Mouse (Mus musculus) erythroblast, embryonic 14.5 days (primary cell): Measurements from ENCODE around the gene Derl2. TPM values are rescaled to one million over a fixed set of nuclear protein-coding genes. Genes with fewer than 3 reads are reported as not detected.
A peak's percentile ranks its signal among the peaks of the same experiment; 100 is the strongest.

Experiments
- H3K27me3 ChIP-seq: 2 replicates; pipeline ENCODE4 v1.6.1; 2012; ENCODE audit warnings: inconsistent platforms; ENCODE audit not compliant: control insufficient read depth
- H3K36me3 ChIP-seq: 2 replicates; pipeline ENCODE4 v1.6.1; 2012; ENCODE audit warnings: mild to moderate bottlenecking, inconsistent platforms; ENCODE audit not compliant: control insufficient read depth
- H3K4me1 ChIP-seq: 2 replicates; pipeline ENCODE4 v1.6.1; 2012; ENCODE audit warnings: inconsistent platforms; ENCODE audit not compliant: control insufficient read depth
- H3K4me3 ChIP-seq: replicated peaks from 2 replicates; pipeline ENCODE3; 2012; ENCODE audit warnings: moderate library complexity, mild to moderate bottlenecking, inconsistent platforms
- H3K9me3 ChIP-seq: 2 replicates; pipeline ENCODE4 v1.6.1; 2012; ENCODE audit warnings: low read length, inconsistent platforms, mixed read lengths; ENCODE audit not compliant: control insufficient read depth
- GATA1 ChIP-seq: IDR thresholded peaks from 2 replicates; pipeline ENCODE4 v1.6.1; 2012; ENCODE audit warnings: low read length, inconsistent platforms, mixed read lengths
- TAL1 ChIP-seq: IDR thresholded peaks from 3 replicates; pipeline ENCODE4 v1.6.1; 2012; ENCODE audit warnings: low read length, inconsistent platforms, mixed read lengths
- polyA plus RNA-seq: library from polyadenylated mRNA; stranded (reverse); fragments of >175 nt; gene quantifications from 2 replicates; pipeline ENCODE4 v1.2.3, GENCODE M21; 2012

Gene Derl2
- polyA plus RNA-seq, 1 experiment: 3.1 TPM

GRCm38 (mm10) chr11:70970560-70971540, 48.8 kb downstream of the Derl2 start:
- H3K9me3 ChIP-seq: no peaks in the 10 kb centered on the region
- peaks cover 63% of the 10 kb centered on the region for H3K36me3 ChIP-seq
- peaks cover 67% of the 10 kb centered on the region for H3K4me1 ChIP-seq
- no peaks in the 10 kb centered on the region for H3K27me3 ChIP-seq
- peak overlapping the region; percentile 83 for H3K4me3 ChIP-seq
- TF ChIP-seq TAL1 (peak; percentile 43; the same call in 1 of the 3 replicates), GATA1 (peak; percentile 72)

GRCm38 (mm10) chr11:70969821-70970559, 49.7 kb downstream of the Derl2 start, which contains the start of the genes Nup88 and Rpain:
Gene Nup88, minus strand, starts transcription at chr11:70969973.
Gene Rpain, plus strand, starts transcription at chr11:70970213.
- Histone ChIP-seq H3K27me3 (no peaks in the 10 kb centered on the region), H3K9me3 (no peaks in the 10 kb centered on the region), H3K4me1 (peaks cover 60% of the 10 kb centered on the region), H3K36me3 (peaks cover 63% of the 10 kb centered on the region), H3K4me3 (peak within 1 kb of the TSS; percentile 83)
- TF ChIP-seq TAL1 (no peak), GATA1 (no peak)

DNA sequence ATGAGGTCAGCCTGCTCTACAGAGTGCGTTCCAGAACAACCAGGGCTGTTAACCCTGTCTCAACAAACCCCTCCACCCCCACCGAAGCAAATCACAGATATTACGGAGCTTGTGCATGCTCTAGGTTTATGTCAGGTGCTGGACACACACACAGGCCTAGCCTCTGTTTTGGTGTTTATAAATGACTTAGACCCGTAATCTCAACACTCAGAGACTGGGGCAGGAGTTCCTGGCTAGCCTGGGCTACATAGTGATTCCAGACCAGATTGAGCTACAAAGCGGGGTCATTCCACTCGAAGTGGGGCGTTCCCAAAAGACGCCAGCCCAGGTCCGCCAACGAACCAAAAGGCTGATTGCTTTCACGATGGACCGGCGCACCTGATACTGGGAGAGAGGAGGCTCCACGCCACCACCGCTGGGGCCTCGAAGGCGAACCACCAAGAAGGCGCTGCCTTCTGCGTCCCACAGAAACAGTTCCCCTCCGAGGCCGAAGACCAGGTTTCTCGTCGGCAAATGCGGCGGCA, 50.3 kb downstream of the Derl2 start:
- Histone ChIP-seq H3K36me3 (peaks cover 63% of the 10 kb centered on the region), H3K4me3 (peak overlapping the region; percentile 83), H3K9me3 (no peaks in the 10 kb centered on the region), H3K27me3 (no peaks in the 10 kb centered on the region), H3K4me1 (peaks cover 57% of the 10 kb centered on the region)
- TF ChIP-seq TAL1: no peak
- no peak for TF ChIP-seq GATA1

- Histone ChIP-seq H3K4me3 (no peak overlapping the region), H3K27me3 (no peaks in the 10 kb centered on the region), H3K9me3 (no peaks in the 10 kb centered on the region), H3K4me1 (peaks cover 33% of the 10 kb centered on the region), H3K36me3 (peaks cover 80% of the 10 kb centered on the region)
- TF ChIP-seq TAL1 (no peak), GATA1 (no peak)
These were observed 55.3 kb downstream of the Derl2 start for GRCm38 (mm10) chr11:70964222-70964907.

DNA sequence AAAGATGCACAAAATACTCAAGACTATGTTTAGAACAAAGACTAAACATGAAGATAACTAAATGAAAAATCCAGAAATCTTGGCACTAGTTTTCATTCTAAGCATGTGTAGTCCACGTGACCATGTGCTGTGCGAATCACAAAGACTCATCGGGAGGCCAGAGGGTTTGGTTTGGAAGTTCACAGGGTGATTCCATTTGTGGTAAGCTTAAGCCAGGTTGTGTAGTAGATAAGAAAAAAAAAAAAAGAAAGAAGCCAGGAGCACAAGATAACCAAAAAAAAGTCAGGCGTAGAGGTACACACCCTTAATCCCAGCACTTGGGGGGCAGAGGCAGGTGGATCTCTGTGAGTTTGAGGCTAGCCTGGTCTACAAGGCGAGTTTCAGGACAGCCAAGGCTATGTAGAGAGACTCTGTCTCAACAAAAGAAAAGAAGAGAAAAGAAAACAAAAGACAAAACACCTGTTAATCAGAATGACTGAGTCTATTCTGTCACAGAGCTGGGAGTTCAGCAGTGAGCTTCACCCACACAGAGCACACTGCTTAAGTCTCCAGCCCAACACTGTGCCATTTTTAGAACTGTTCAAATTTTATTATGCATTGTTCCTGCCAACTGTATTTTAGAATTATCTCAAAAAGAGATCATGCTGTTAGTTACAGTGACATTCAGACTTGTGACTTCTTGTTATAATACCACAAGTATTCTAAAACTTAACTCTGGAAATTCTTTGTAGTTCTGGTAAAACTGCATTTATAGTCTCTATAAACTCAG, 58.7 kb downstream of the Derl2 start:
- TF ChIP-seq TAL1 (no peak), GATA1 (no peak)
- no peaks in the 10 kb centered on the region for H3K9me3 ChIP-seq
- no peaks in the 10 kb centered on the region for H3K27me3 ChIP-seq
- peaks cover 17% of the 10 kb centered on the region for H3K4me1 ChIP-seq
- peaks cover 96% of the 10 kb centered on the region for H3K36me3 ChIP-seq
- H3K4me3 ChIP-seq: no peak overlapping the region

Other genes with a start within 250 kb of the Derl2 start
- gene Scimp, start 207.3 kb downstream of the Derl2 start, polyA plus RNA-seq: not detected in 2 replicates
- 0.37 and 0.42 TPM in 2 replicates for gene Rabep1, start 175.1 kb downstream of the Derl2 start, polyA plus RNA-seq
- gene Nup88, start 49.9 kb downstream of the Derl2 start, polyA plus RNA-seq: 3.4 and 5.4 TPM in 2 replicates
- 2.4 and 3.2 TPM in 2 replicates for gene Rpain, start 49.6 kb downstream of the Derl2 start, polyA plus RNA-seq
- gene C1qbp, start 36.8 kb downstream of the Derl2 start, polyA plus RNA-seq: 16.1 and 18.2 TPM in 2 replicates
- 0.11 and 0.27 TPM in 2 replicates for gene Dhx33, start 15.4 kb downstream of the Derl2 start, polyA plus RNA-seq
- 0.35 and 0.60 TPM in 2 replicates for gene Mis12, start 230 bp downstream of the Derl2 start, polyA plus RNA-seq
- 0.02 TPM in 1 of 2 replicates, not detected in the other for gene 6330403K07Rik, start 13.7 kb upstream of the Derl2 start, polyA plus RNA-seq
- gene Nlrp1a, start 124.9 kb upstream of the Derl2 start, polyA plus RNA-seq: not detected in 2 replicates
- gene Nlrp1b, start 210.9 kb upstream of the Derl2 start, polyA plus RNA-seq: not detected in 2 replicates